Mouse (Mus musculus) splenic B cell, adult 2 months (primary cell): ENCODE measurements around the gene Ccno.
A peak's percentile ranks its signal among the peaks of the same experiment; 100 is the strongest.

ENCODE experiments used
- DNase-seq: peaks from one replicate; pipeline ENCODE4 v3.0.0-alpha.2; 2011; ENCODE audit warnings: low read depth, low spot score
- H3K27me3 ChIP-seq: 2 replicates; pipeline ENCODE4 v1.6.1; 2012; ENCODE audit warnings: mild to moderate bottlenecking, low read length, moderate library complexity, mixed read lengths; ENCODE audit not compliant: control insufficient read depth, poor library complexity, insufficient read depth, severe bottlenecking
- H3K36me3 ChIP-seq: 2 replicates; pipeline ENCODE4 v1.6.1; 2012; ENCODE audit warnings: mild to moderate bottlenecking, low read length, moderate library complexity, mixed read lengths; ENCODE audit not compliant: control insufficient read depth, poor library complexity, insufficient read depth, severe bottlenecking

Ccno gene

DNA sequence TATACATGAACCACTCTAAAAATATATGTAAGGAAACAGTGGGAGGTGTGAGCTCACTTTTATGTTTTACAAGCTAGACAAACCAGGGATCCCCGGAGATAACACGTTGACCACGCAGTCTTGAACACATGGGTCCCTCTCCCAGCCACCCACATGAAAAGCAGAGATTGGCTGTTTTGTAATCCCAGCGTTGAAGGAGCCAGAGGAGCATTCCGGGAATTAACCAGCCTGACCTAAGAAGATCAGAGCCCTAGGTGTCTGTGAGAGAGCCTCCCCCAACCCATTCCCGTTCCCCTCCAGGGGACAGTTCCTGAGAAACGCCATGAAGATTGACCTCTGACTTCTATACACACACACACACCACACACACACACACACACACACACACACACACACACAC, 43.7 kb downstream of the Ccno start:
- Histone ChIP-seq H3K36me3 (no peaks in the 10 kb centered on the region), H3K27me3 (peaks cover 6% of the 10 kb centered on the region)
- no peak for DNase-seq

- DNase-seq = peak; percentile 37
- no peaks in the 10 kb centered on the region for H3K36me3 ChIP-seq
- H3K27me3 ChIP-seq = peaks cover 6% of the 10 kb centered on the region
These were observed 44.4 kb downstream of the Ccno start for GRCm38 (mm10) chr13:113031792-113032571.

DNA sequence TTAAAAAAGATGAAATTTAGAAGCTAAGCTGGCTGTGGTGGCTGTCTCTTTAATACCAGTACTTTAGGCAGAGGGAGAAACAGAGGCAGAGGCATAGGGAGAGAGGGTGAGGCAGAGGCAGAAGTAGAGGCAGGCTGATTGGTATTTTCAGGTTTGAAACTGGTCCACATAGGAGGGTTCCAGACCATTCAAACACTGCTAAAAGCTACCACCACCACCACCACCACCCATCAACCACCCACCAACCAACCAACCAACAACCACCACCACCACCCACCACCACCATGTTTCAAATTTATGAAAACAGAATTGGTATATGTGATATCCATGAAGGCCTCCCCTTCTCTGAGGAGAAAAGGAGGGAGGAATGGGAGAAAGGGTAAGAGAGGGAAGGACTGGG, 45.2 kb downstream of the Ccno start:
- DNase-seq = no peak
- Histone ChIP-seq H3K27me3 (peaks cover 6% of the 10 kb centered on the region), H3K36me3 (no peaks in the 10 kb centered on the region)

DNA sequence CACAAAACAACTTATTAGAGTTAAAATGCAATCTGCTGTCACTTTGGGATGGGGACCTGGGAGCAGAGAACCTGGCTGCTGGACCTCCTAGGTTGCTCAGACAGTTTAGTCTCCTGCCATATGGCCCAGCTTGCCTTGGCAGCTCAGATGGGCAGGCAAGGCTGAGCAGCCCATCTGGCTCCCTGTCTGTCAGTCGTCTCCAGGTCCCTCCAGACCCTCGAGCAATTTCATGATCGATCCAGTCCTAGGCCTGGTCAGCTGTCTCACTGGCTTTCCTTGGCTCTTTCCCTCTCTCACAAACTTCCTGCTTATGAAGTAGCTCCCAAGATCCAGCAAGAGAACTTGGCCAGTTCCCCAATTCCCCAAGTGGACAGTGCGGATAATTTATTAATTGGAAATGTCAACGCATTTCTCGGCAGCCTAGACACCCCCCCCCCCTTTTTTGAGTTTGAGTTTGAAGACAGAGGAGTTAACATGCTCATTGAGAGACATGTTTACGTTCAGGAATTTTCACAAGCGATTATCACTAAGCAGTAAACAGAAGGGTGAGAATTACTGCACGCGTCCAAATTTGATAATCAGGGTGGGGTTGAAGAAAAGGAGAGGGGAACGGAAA, 46.8 kb downstream of the Ccno start:
- Histone ChIP-seq H3K27me3 (peaks cover 6% of the 10 kb centered on the region), H3K36me3 (no peaks in the 10 kb centered on the region)
- DNase-seq = peak; percentile 8

GRCm38 (mm10) chr13:113034950-113035421, 47.4 kb downstream of the Ccno start, which contains the start of gene Cdc20b:
Gene Cdc20b, plus strand, starts transcription at chr13:113035111.
- H3K27me3 ChIP-seq = peaks cover 6% of the 10 kb centered on the region
- peak; percentile 79 for DNase-seq

GRCm38 (mm10) chr13:113035852-113036251, 48.2 kb downstream of the Ccno start:
- H3K27me3 ChIP-seq = peaks cover 6% of the 10 kb centered on the region
- H3K36me3 ChIP-seq = no peaks in the 10 kb centered on the region
- DNase-seq = peak; percentile 93

More at GRCm38 (mm10) chr13:113034950-113035421, 47.4 kb downstream of the Ccno start, which contains the start of gene Cdc20b:
- no peaks in the 10 kb centered on the region for H3K36me3 ChIP-seq
